Mouse (Mus musculus): ENCODE measurements at regions not wholly inside any gene's neighbourhood (a gene's known extent, or its start where the extent isn't known, plus 50 kb on each side); places are given as distances from the start of the nearest gene placed in this dataset.

GRCm38 (mm10) chr19:19246837-19247560, 136.0 kb upstream of the Rorb start:
- ATAC-seq (ENCODE audit: low FRiP score, low TSS enrichment) (peak; percentile 77), DNase-seq (ENCODE audit: low spot score) (no peak)
- Histone ChIP-seq H3K27ac (replicated peaks) (no peak overlapping the region), H3K4me3 (ENCODE audit: low read depth, low read length) (no peak overlapping the region), H3K36me3 (ENCODE audit: control insufficient read depth, insufficient read depth, low read length) (no peaks in the 10 kb centered on the region), H3K9me3 (ENCODE audit: control insufficient read depth, low read length) (no peaks in the 10 kb centered on the region), H3K27me3 (ENCODE audit: control insufficient read depth, insufficient read depth, low read length) (no peaks in the 10 kb centered on the region), H3K4me1 (replicated peaks; ENCODE audit: control insufficient read depth, insufficient read depth) (no peaks in the 10 kb centered on the region), H3K4me2 (replicated peaks; ENCODE audit: low read depth) (no peak overlapping the region), H3K9ac (ENCODE audit: low read length) (no peak overlapping the region)
- WGBS: 50% methylated on average over 5 of the region's 5 CpGs
- no peak for TF ChIP-seq CTCF (IDR thresholded peaks at IDR 0.05; ENCODE audit: low read depth)
- TF ChIP-seq EP300 (optimal IDR thresholded peaks at IDR 0.05): no peak

GRCm38 (mm10) chr19:19229305-19229994, 118.5 kb upstream of the Rorb start:
- Histone ChIP-seq H3K36me3 (ENCODE audit: control insufficient read depth, insufficient read depth, low read length) (no peaks in the 10 kb centered on the region), H3K4me2 (replicated peaks; ENCODE audit: low read depth) (no peak overlapping the region), H3K4me1 (replicated peaks; ENCODE audit: control insufficient read depth, insufficient read depth) (no peaks in the 10 kb centered on the region), H3K27me3 (ENCODE audit: control insufficient read depth, insufficient read depth, low read length) (no peaks in the 10 kb centered on the region), H3K4me3 (ENCODE audit: low read depth, low read length) (no peak overlapping the region), H3K9me3 (ENCODE audit: control insufficient read depth, low read length) (no peaks in the 10 kb centered on the region), H3K9ac (ENCODE audit: low read length) (no peak overlapping the region), H3K27ac (replicated peaks) (no peak overlapping the region)
- TF ChIP-seq EP300 (optimal IDR thresholded peaks at IDR 0.05) (no peak), CTCF (IDR thresholded peaks at IDR 0.05; ENCODE audit: low read depth) (no peak)
- ATAC-seq (ENCODE audit: low FRiP score, low TSS enrichment) (no peak), DNase-seq (ENCODE audit: low spot score) (no peak)
- 78% methylated on average over 3 of the region's 3 CpGs for WGBS

- Histone ChIP-seq H3K4me1 (replicated peaks; ENCODE audit: control insufficient read depth, insufficient read depth) (no peaks in the 10 kb centered on the region), H3K27me3 (ENCODE audit: control insufficient read depth, insufficient read depth, low read length) (no peaks in the 10 kb centered on the region), H3K27ac (replicated peaks) (no peak overlapping the region), H3K9me3 (ENCODE audit: control insufficient read depth, low read length) (no peaks in the 10 kb centered on the region), H3K36me3 (ENCODE audit: control insufficient read depth, insufficient read depth, low read length) (no peaks in the 10 kb centered on the region), H3K4me2 (replicated peaks; ENCODE audit: low read depth) (no peak overlapping the region), H3K4me3 (ENCODE audit: low read depth, low read length) (no peak overlapping the region), H3K9ac (ENCODE audit: low read length) (no peak overlapping the region)
- WGBS: 87% methylated on average over 6 of the region's 6 CpGs
- DNase-seq (ENCODE audit: low spot score): no peak
- no peak for ATAC-seq (ENCODE audit: low FRiP score, low TSS enrichment)
- TF ChIP-seq CTCF (IDR thresholded peaks at IDR 0.05; ENCODE audit: low read depth) (no peak), EP300 (optimal IDR thresholded peaks at IDR 0.05) (no peak)
These were observed 109.8 kb upstream of the Rorb start for GRCm38 (mm10) chr19:19220826-19221225.

- ATAC-seq (ENCODE audit: low FRiP score, low TSS enrichment) (no peak; the same call in 1 of the 2 replicates), DNase-seq (ENCODE audit: low spot score) (peak; percentile 64)
- no peaks in the 10 kb centered on the region for H3K4me1 ChIP-seq (replicated peaks; ENCODE audit: control insufficient read depth, insufficient read depth)
- H3K27ac ChIP-seq (replicated peaks): no peak overlapping the region
- WGBS: 56% methylated on average over 2 of the region's 2 CpGs
- H3K4me2 ChIP-seq (replicated peaks; ENCODE audit: low read depth): no peak overlapping the region
- no peaks in the 10 kb centered on the region for H3K36me3 ChIP-seq (ENCODE audit: control insufficient read depth, insufficient read depth, low read length)
- no peaks in the 10 kb centered on the region for H3K27me3 ChIP-seq (ENCODE audit: control insufficient read depth, insufficient read depth, low read length)
- H3K4me3 ChIP-seq (ENCODE audit: low read depth, low read length): no peak overlapping the region
- H3K9ac ChIP-seq (ENCODE audit: low read length): no peak overlapping the region
- TF ChIP-seq EP300 (optimal IDR thresholded peaks at IDR 0.05): no peak
- TF ChIP-seq CTCF (IDR thresholded peaks at IDR 0.05; ENCODE audit: low read depth): no peak
- no peaks in the 10 kb centered on the region for H3K9me3 ChIP-seq (ENCODE audit: control insufficient read depth, low read length)
These were observed 108.4 kb upstream of the Rorb start for GRCm38 (mm10) chr19:19219352-19219751.

GRCm38 (mm10) chr19:19218700-19219099, 107.7 kb upstream of the Rorb start:
- H3K27ac ChIP-seq (replicated peaks): no peak overlapping the region
- H3K36me3 ChIP-seq (ENCODE audit: control insufficient read depth, insufficient read depth, low read length): no peaks in the 10 kb centered on the region
- no peak overlapping the region for H3K4me2 ChIP-seq (replicated peaks; ENCODE audit: low read depth)
- WGBS: 54% methylated on average over 3 of the region's 3 CpGs
- no peak for TF ChIP-seq EP300 (optimal IDR thresholded peaks at IDR 0.05)
- no peak for TF ChIP-seq CTCF (IDR thresholded peaks at IDR 0.05; ENCODE audit: low read depth)
- H3K9me3 ChIP-seq (ENCODE audit: control insufficient read depth, low read length): no peaks in the 10 kb centered on the region
- no peak for ATAC-seq (ENCODE audit: low FRiP score, low TSS enrichment)
- H3K4me3 ChIP-seq (ENCODE audit: low read depth, low read length): no peak overlapping the region
- H3K4me1 ChIP-seq (replicated peaks; ENCODE audit: control insufficient read depth, insufficient read depth): no peaks in the 10 kb centered on the region
- DNase-seq (ENCODE audit: low spot score): no peak
- no peaks in the 10 kb centered on the region for H3K27me3 ChIP-seq (ENCODE audit: control insufficient read depth, insufficient read depth, low read length)
- H3K9ac ChIP-seq (ENCODE audit: low read length): no peak overlapping the region

GRCm38 (mm10) chr19:19199534-19199933, 88.5 kb upstream of the Rorb start:
- 64% methylated on average over 8 of the region's 8 CpGs for whole genome bisulfite sequencing
- no peak overlapping the region for H3K27ac ChIP-seq (replicated peaks)
- no peaks in the 10 kb centered on the region for H3K4me1 ChIP-seq (replicated peaks; ENCODE audit: control insufficient read depth, insufficient read depth)
- TF ChIP-seq CTCF (IDR thresholded peaks at IDR 0.05; ENCODE audit: low read depth) (no peak), EP300 (optimal IDR thresholded peaks at IDR 0.05) (no peak)
- H3K4me2 ChIP-seq (replicated peaks; ENCODE audit: low read depth): no peak overlapping the region
- no peaks in the 10 kb centered on the region for H3K36me3 ChIP-seq (ENCODE audit: control insufficient read depth, insufficient read depth, low read length)
- H3K4me3 ChIP-seq (ENCODE audit: low read depth, low read length): no peak overlapping the region
- H3K9ac ChIP-seq (ENCODE audit: low read length): no peak overlapping the region
- H3K27me3 ChIP-seq (ENCODE audit: control insufficient read depth, insufficient read depth, low read length): no peaks in the 10 kb centered on the region
- no peak for ATAC-seq (ENCODE audit: low FRiP score, low TSS enrichment)
- no peak for DNase-seq (ENCODE audit: low spot score)
- no peaks in the 10 kb centered on the region for H3K9me3 ChIP-seq (ENCODE audit: control insufficient read depth, low read length)
